Mouse (Mus musculus): ENCODE measurements around the gene Arhgap22. TPM values are rescaled to one million over a fixed set of nuclear protein-coding genes. Genes with fewer than 3 reads are reported as not detected.
A peak's percentile ranks its signal among the peaks of the same experiment; 100 is the strongest.

Gene Arhgap22
- total and polyA plus RNA-seq, 3 experiments = 1.3 to 3.0 (median 1.6) TPM

GRCm38 (mm10) chr14:33240400-33240799 lies 26.6 kb downstream of the Arhgap22 start:
- peak in 1 of 2 experiments; percentile 23 for DNase-seq
- no peak overlapping the region for H3K4me3 ChIP-seq
- H3K9ac ChIP-seq (ENCODE audit: low read depth, low read length) = no peak overlapping the region
- H3K27me3 ChIP-seq (ENCODE audit: control insufficient read depth, insufficient read depth, low read length) = no peaks in the 10 kb centered on the region
- no peaks in the 10 kb centered on the region for H3K79me2 ChIP-seq (replicated peaks; ENCODE audit: control insufficient read depth, insufficient read depth, low read length)
- WGBS = 56% methylated on average over 2 of the region's 2 CpGs
- H3K4me1 ChIP-seq (ENCODE audit: control insufficient read depth, insufficient read depth, low read length) = peaks cover 2% of the 10 kb centered on the region; the same call in 1 of the 2 replicates
- no peaks in the 10 kb centered on the region for H3K36me3 ChIP-seq (ENCODE audit: control insufficient read depth, insufficient read depth, low read length)
- intact Hi-C loops (cut with DNase I) = no loop called here
- H3K27ac ChIP-seq = no peak overlapping the region
- TF ChIP-seq CTCF (IDR thresholded peaks at IDR 0.05) (no peak), EP300 (IDR thresholded peaks at IDR 0.05; ENCODE audit: insufficient read depth, low read depth, low read length) (no peak), POLR2A (IDR thresholded peaks at IDR 0.05; ENCODE audit: insufficient read depth, low read depth, low read length) (no peak)

GRCm38 (mm10) chr14:33243261-33243660 lies 29.4 kb downstream of the Arhgap22 start:
- Histone ChIP-seq H3K79me2 (replicated peaks; ENCODE audit: control insufficient read depth, insufficient read depth, low read length) (no peaks in the 10 kb centered on the region), H3K36me3 (ENCODE audit: control insufficient read depth, insufficient read depth, low read length) (no peaks in the 10 kb centered on the region), H3K9ac (ENCODE audit: low read depth, low read length) (no peak overlapping the region), H3K27me3 (ENCODE audit: control insufficient read depth, insufficient read depth, low read length) (no peaks in the 10 kb centered on the region), H3K4me3 (no peak overlapping the region), H3K27ac (no peak overlapping the region), H3K4me1 (ENCODE audit: control insufficient read depth, insufficient read depth, low read length) (peaks cover 6% of the 10 kb centered on the region)
- intact Hi-C loops (cut with DNase I) = no loop called here
- DNase-seq = no peak
- TF ChIP-seq CTCF (IDR thresholded peaks at IDR 0.05) (no peak), EP300 (IDR thresholded peaks at IDR 0.05; ENCODE audit: insufficient read depth, low read depth, low read length) (no peak), POLR2A (IDR thresholded peaks at IDR 0.05; ENCODE audit: insufficient read depth, low read depth, low read length) (no peak)
- 70% methylated on average over 2 of the region's 2 CpGs for WGBS

GRCm38 (mm10) chr14:33244519-33244918 lies 30.7 kb downstream of the Arhgap22 start:
- 27% methylated on average over 3 of the region's 3 CpGs for WGBS
- Histone ChIP-seq H3K36me3 (ENCODE audit: control insufficient read depth, insufficient read depth, low read length) (no peaks in the 10 kb centered on the region), H3K4me3 (no peak overlapping the region), H3K27me3 (ENCODE audit: control insufficient read depth, insufficient read depth, low read length) (no peaks in the 10 kb centered on the region), H3K27ac (no peak overlapping the region), H3K4me1 (ENCODE audit: control insufficient read depth, insufficient read depth, low read length) (peaks cover 9% of the 10 kb centered on the region), H3K79me2 (replicated peaks; ENCODE audit: control insufficient read depth, insufficient read depth, low read length) (no peaks in the 10 kb centered on the region), H3K9ac (ENCODE audit: low read depth, low read length) (no peak overlapping the region)
- intact Hi-C loops (cut with DNase I) = no loop called here
- DNase-seq = peak in 1 of 2 experiments; percentile 45
- no peak for TF ChIP-seq EP300 (IDR thresholded peaks at IDR 0.05; ENCODE audit: insufficient read depth, low read depth, low read length)

GRCm38 (mm10) chr14:33244946-33245345 lies 31.1 kb downstream of the Arhgap22 start:
- Histone ChIP-seq H3K79me2 (replicated peaks; ENCODE audit: control insufficient read depth, insufficient read depth, low read length) (no peaks in the 10 kb centered on the region), H3K9ac (ENCODE audit: low read depth, low read length) (no peak overlapping the region), H3K4me1 (ENCODE audit: control insufficient read depth, insufficient read depth, low read length) (peaks cover 9% of the 10 kb centered on the region), H3K36me3 (ENCODE audit: control insufficient read depth, insufficient read depth, low read length) (no peaks in the 10 kb centered on the region), H3K4me3 (no peak overlapping the region), H3K27ac (no peak overlapping the region; the same call in 1 of the 2 replicates), H3K27me3 (ENCODE audit: control insufficient read depth, insufficient read depth, low read length) (no peaks in the 10 kb centered on the region)
- TF ChIP-seq POLR2A (IDR thresholded peaks at IDR 0.05; ENCODE audit: insufficient read depth, low read depth, low read length) (no peak), CTCF (IDR thresholded peaks at IDR 0.05) (no peak), EP300 (IDR thresholded peaks at IDR 0.05; ENCODE audit: insufficient read depth, low read depth, low read length) (no peak)
- DNase-seq = peak in 1 of 2 experiments; percentile 18
- intact Hi-C loops (cut with DNase I) = no loop called here
- WGBS = 66% methylated on average over 2 of the region's 2 CpGs

GRCm38 (mm10) chr14:33246476-33246875 lies 32.6 kb downstream of the Arhgap22 start:
- intact Hi-C loops (cut with DNase I) = no loop called here
- 55% methylated on average over 8 of the region's 8 CpGs for WGBS
- no peak for TF ChIP-seq POLR2A (IDR thresholded peaks at IDR 0.05; ENCODE audit: insufficient read depth, low read depth, low read length)
- peak; percentile 66 for TF ChIP-seq CTCF (IDR thresholded peaks at IDR 0.05)
- no peak for TF ChIP-seq EP300 (IDR thresholded peaks at IDR 0.05; ENCODE audit: insufficient read depth, low read depth, low read length)
- Histone ChIP-seq H3K27ac (no peak overlapping the region), H3K27me3 (ENCODE audit: control insufficient read depth, insufficient read depth, low read length) (no peaks in the 10 kb centered on the region; the same call in 1 of the 2 replicates), H3K79me2 (replicated peaks; ENCODE audit: control insufficient read depth, insufficient read depth, low read length) (no peaks in the 10 kb centered on the region), H3K4me1 (ENCODE audit: control insufficient read depth, insufficient read depth, low read length) (peaks cover 10% of the 10 kb centered on the region), H3K9ac (ENCODE audit: low read depth, low read length) (no peak overlapping the region), H3K4me3 (no peak overlapping the region), H3K36me3 (ENCODE audit: control insufficient read depth, insufficient read depth, low read length) (no peaks in the 10 kb centered on the region)
- DNase-seq = peak; percentile 52 to 64

- TF ChIP-seq CTCF (IDR thresholded peaks at IDR 0.05) = no peak
- TF ChIP-seq EP300 (IDR thresholded peaks at IDR 0.05; ENCODE audit: insufficient read depth, low read depth, low read length) = peak; percentile 87; the same call in 1 of the 2 replicates
- 34% methylated on average over 11 of the region's 11 CpGs for WGBS
- H3K4me3 ChIP-seq = no peak overlapping the region
Observed at GRCm38 (mm10) chr14:33247623-33248022, 33.8 kb downstream of the Arhgap22 start.

More at GRCm38 (mm10) chr14:33247623-33248022, 33.8 kb downstream of the Arhgap22 start:
- H3K9ac ChIP-seq (ENCODE audit: low read depth, low read length) = no peak overlapping the region
- H3K4me1 ChIP-seq (ENCODE audit: control insufficient read depth, insufficient read depth, low read length) = peaks cover 10% of the 10 kb centered on the region
- no peaks in the 10 kb centered on the region for H3K79me2 ChIP-seq (replicated peaks; ENCODE audit: control insufficient read depth, insufficient read depth, low read length)
- peak overlapping the region; percentile 43; the same call in 1 of the 2 replicates for H3K27ac ChIP-seq
- DNase-seq = peak; percentile 75 to 86
- H3K36me3 ChIP-seq (ENCODE audit: control insufficient read depth, insufficient read depth, low read length) = no peaks in the 10 kb centered on the region
- intact Hi-C loops (cut with DNase I) = no loop called here
- H3K27me3 ChIP-seq (ENCODE audit: control insufficient read depth, insufficient read depth, low read length) = no peaks in the 10 kb centered on the region; the same call in 1 of the 2 replicates

Measured in heart, adult 2 months (tissue).